ENCODE assay signal across 10 mouse cellular contexts in genomic region chr12:40499627-40500329, GRCm38 (mm10). TPM values are rescaled to one million over a fixed set of nuclear protein-coding genes. Genes with fewer than 3 reads are reported as not detected.
DNase-seq lines count a peak whose midpoint lies in the region; ATAC-seq and TF ChIP-seq lines count a peak whose summit lies in the region.
"Had no signal": no experiment of that assay in that cellular context is flagged by ENCODE, and none has a peak within 500 bp of the region (broad histone marks: within the 10 kb centered on the region; RNA-seq: fewer than 3 reads in every experiment).

No protein-coding gene starts in this region.

- WGBS in hindbrain, embryonic 10.5 days = 62% methylated on average over 5 of the region's 5 CpGs
- 76% methylated on average over 5 of the region's 5 CpGs for WGBS in hindbrain, embryonic 12.5 days
- WGBS in heart, embryonic 10.5 days = 41% methylated on average over 5 of the region's 5 CpGs
- WGBS in lung, adult 2 months = 34% methylated on average over 5 of the region's 5 CpGs
- 77% methylated on average over 5 of the region's 5 CpGs for WGBS in forebrain, embryonic 12.5 days

- peak; percentile 32 for DNase-seq in hindbrain, embryonic 10.5 days (ENCODE audit: low spot score)
- DNase-seq in cerebellum, adult 9-10 months = peak; percentile 81
- no peak for DNase-seq in heart, embryonic 10.5 days (ENCODE audit: low spot score)
- DNase-seq in lung, adult 2 months = peak; percentile 54
- no peak for DNase-seq in layer of hippocampus, postnatal 10 days (ENCODE audit: low spot score in 2 of 2)
- DNase-seq in ovary, postnatal 10 days (ENCODE audit: low spot score) = no peak

- no peak overlapping the region for H3K4me3 ChIP-seq in hindbrain, embryonic 10.5 days
- H3K4me3 ChIP-seq in hindbrain, embryonic 12.5 days = no peak overlapping the region
- no peak overlapping the region for H3K4me3 ChIP-seq in heart, embryonic 10.5 days
- H3K4me3 ChIP-seq in lung, adult 2 months (replicated peaks; ENCODE audit: extremely low read depth, low read depth, low read length) = no peak overlapping the region
- H3K4me3 ChIP-seq in forebrain, embryonic 12.5 days (replicated peaks) = no peak overlapping the region
- H3K4me3 ChIP-seq: embryonic facial prominence, embryonic 13.5 days; midbrain, embryonic 12.5 days had no signal

- peaks cover 20% of the 10 kb centered on the region for H3K4me1 ChIP-seq in hindbrain, embryonic 10.5 days (replicated peaks)
- H3K4me1 ChIP-seq in hindbrain, embryonic 12.5 days = peaks cover 17% of the 10 kb centered on the region
- H3K4me1 ChIP-seq in heart, embryonic 10.5 days = peaks cover 29% of the 10 kb centered on the region
- H3K4me1 ChIP-seq in lung, adult 2 months (ENCODE audit: control insufficient read depth, insufficient read depth, low read length) = peaks cover 18% of the 10 kb centered on the region
- H3K4me1 ChIP-seq in forebrain, embryonic 12.5 days = peaks cover 9% of the 10 kb centered on the region; the same call in 1 of the 2 replicates

- H3K27me3 ChIP-seq in hindbrain, embryonic 10.5 days (ENCODE audit: insufficient read depth, poor library complexity, severe bottlenecking) = no peaks in the 10 kb centered on the region
- no peaks in the 10 kb centered on the region for H3K27me3 ChIP-seq in hindbrain, embryonic 12.5 days
- no peaks in the 10 kb centered on the region for H3K27me3 ChIP-seq in heart, embryonic 10.5 days (ENCODE audit: insufficient read depth, poor library complexity, severe bottlenecking)
- H3K27me3 ChIP-seq in forebrain, embryonic 12.5 days = no peaks in the 10 kb centered on the region
- H3K27me3 ChIP-seq: embryonic facial prominence, embryonic 13.5 days; midbrain, embryonic 12.5 days had no signal

- no peaks in the 10 kb centered on the region for H3K9me3 ChIP-seq in hindbrain, embryonic 10.5 days
- H3K9me3 ChIP-seq in hindbrain, embryonic 12.5 days (replicated peaks) = no peaks in the 10 kb centered on the region
- H3K9me3 ChIP-seq in heart, embryonic 10.5 days = no peaks in the 10 kb centered on the region
- no peaks in the 10 kb centered on the region for H3K9me3 ChIP-seq in forebrain, embryonic 12.5 days
- H3K9me3 ChIP-seq: embryonic facial prominence, embryonic 13.5 days; midbrain, embryonic 12.5 days had no signal

- H3K9ac ChIP-seq in hindbrain, embryonic 12.5 days = no peak overlapping the region
- no peak overlapping the region for H3K9ac ChIP-seq in forebrain, embryonic 12.5 days
- H3K9ac ChIP-seq: embryonic facial prominence, embryonic 13.5 days; midbrain, embryonic 12.5 days had no signal

- no peak for ATAC-seq in hindbrain, embryonic 12.5 days (ENCODE audit: low FRiP score)
- no peak for ATAC-seq in forebrain, embryonic 12.5 days (ENCODE audit: low FRiP score)

- no peak for TF ChIP-seq POLR2A in lung, adult 2 months (IDR thresholded peaks at IDR 0.05; ENCODE audit: borderline replicate concordance, extremely low read depth, low read depth, low read length)

- TF ChIP-seq CTCF in lung, adult 2 months (IDR thresholded peaks at IDR 0.05; ENCODE audit: insufficient read depth, low read length) = no peak

- no peak overlapping the region for H3K27ac ChIP-seq in hindbrain, embryonic 10.5 days
- no peak overlapping the region for H3K27ac ChIP-seq in hindbrain, embryonic 12.5 days
- H3K27ac ChIP-seq in heart, embryonic 10.5 days = peak overlapping the region; percentile 13; the same call in 1 of the 2 replicates
- no peak overlapping the region for H3K27ac ChIP-seq in forebrain, embryonic 12.5 days
- H3K27ac ChIP-seq: embryonic facial prominence, embryonic 13.5 days; midbrain, embryonic 12.5 days had no signal

- no peak overlapping the region for H3K4me2 ChIP-seq in hindbrain, embryonic 12.5 days (replicated peaks)
- no peak overlapping the region for H3K4me2 ChIP-seq in forebrain, embryonic 12.5 days
- H3K4me2 ChIP-seq: embryonic facial prominence, embryonic 13.5 days; midbrain, embryonic 12.5 days had no signal

- H3K36me3 ChIP-seq in hindbrain, embryonic 10.5 days = no peaks in the 10 kb centered on the region
- H3K36me3 ChIP-seq in hindbrain, embryonic 12.5 days = no peaks in the 10 kb centered on the region
- no peaks in the 10 kb centered on the region for H3K36me3 ChIP-seq in heart, embryonic 10.5 days
- no peaks in the 10 kb centered on the region for H3K36me3 ChIP-seq in forebrain, embryonic 12.5 days (replicated peaks)
- H3K36me3 ChIP-seq: embryonic facial prominence, embryonic 13.5 days; midbrain, embryonic 12.5 days had no signal

RNA-seq across cellular contexts. Expression of gene Dock4, which starts 54.0 kb away (rescaled TPM):
- polyA plus RNA-seq in hindbrain, embryonic 10.5 days (2016; fragmentation: Nextera tagmentation; extraction: Ambion mirVana) = 17.6 and 25.1 TPM in 2 replicates
- 42.5 and 45.0 TPM in 2 replicates for polyA plus RNA-seq in hindbrain, embryonic 12.5 days (2016; fragmentation: Nextera tagmentation; extraction: Ambion mirVana)
- polyA plus RNA-seq in heart, embryonic 10.5 days (2016; fragmentation: Nextera tagmentation; extraction: Ambion mirVana) = 7.4 and 10.5 TPM in 2 replicates
- 19.7 and 21.9 TPM in 2 replicates for polyA plus RNA-seq in lung, adult 2 months (2012; rRNA removed)
- 100 to 1,000 TPM; 142 to 146 TPM for total RNA-seq in layer of hippocampus, postnatal 10 days (2021)
- 25.9 and 32.7 TPM in 2 replicates for polyA plus RNA-seq in forebrain, embryonic 12.5 days (2016; fragmentation: Nextera tagmentation; extraction: Ambion mirVana)

RNA-seq across cellular contexts. Expression of gene Zfp277, which starts 54.1 kb away (rescaled TPM):
- 36.0 and 37.8 TPM in 2 replicates for polyA plus RNA-seq in hindbrain, embryonic 10.5 days (2016; fragmentation: Nextera tagmentation; extraction: Ambion mirVana)
- 32.3 and 33.8 TPM in 2 replicates for polyA plus RNA-seq in hindbrain, embryonic 12.5 days (2016; fragmentation: Nextera tagmentation; extraction: Ambion mirVana)
- polyA plus RNA-seq in heart, embryonic 10.5 days (2016; fragmentation: Nextera tagmentation; extraction: Ambion mirVana) = 32.4 and 38.9 TPM in 2 replicates
- 3.5 and 6.1 TPM in 2 replicates for polyA plus RNA-seq in lung, adult 2 months (2012; rRNA removed)
- total RNA-seq in layer of hippocampus, postnatal 10 days (2021) = 10 to 100 TPM; 28.1 to 29.0 TPM
- 29.7 and 29.8 TPM in 2 replicates for polyA plus RNA-seq in forebrain, embryonic 12.5 days (2016; fragmentation: Nextera tagmentation; extraction: Ambion mirVana)

Comparison
In these comparisons a context has a peak if more than half of its experiments do, and no peak if none do; other contexts are left out.
1. DNase-seq: peak in hindbrain, embryonic 10.5 days (single experiment), cerebellum, adult 9-10 months (single experiment) and lung, adult 2 months (single experiment); none in heart, embryonic 10.5 days (single experiment), layer of hippocampus, postnatal 10 days (0 of 2) and ovary, postnatal 10 days (single experiment).